8 mouse cellular contexts compared by ENCODE assay signal in the genomic region with DNA sequence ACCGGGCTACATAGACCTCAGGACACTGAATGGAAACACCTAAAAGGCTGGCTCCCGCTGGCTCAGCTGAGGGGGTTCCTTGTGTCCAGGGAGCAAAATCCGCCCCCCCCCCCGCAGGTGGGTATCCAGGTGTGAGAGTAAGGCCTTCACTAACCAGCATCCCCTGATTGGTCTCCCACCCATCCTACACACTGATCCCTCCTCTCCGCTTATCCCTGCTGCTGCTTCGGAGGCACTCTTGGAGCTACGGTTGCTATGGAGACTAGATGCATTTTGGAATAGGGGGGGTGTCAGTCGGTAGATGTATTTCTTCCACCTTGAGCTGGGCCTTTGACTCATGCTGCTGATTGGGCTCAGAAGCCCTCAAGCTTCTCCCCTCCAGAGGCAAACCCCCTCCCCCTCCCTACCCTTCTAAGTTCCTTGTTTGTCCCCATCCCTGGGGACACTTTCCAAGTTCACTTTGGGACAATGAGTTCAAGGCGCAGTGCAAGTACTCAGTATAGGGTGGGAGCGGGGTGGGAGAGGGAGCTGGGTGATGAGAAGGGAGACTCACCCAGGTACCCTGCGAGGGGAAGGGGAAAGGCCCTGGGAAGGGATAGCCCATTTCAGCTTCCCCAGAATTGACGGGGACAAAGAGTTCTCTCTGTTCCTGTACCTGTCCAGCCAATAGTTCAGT. TPM values are rescaled to one million over a fixed set of nuclear protein-coding genes. Genes with fewer than 3 reads are reported as not detected.
DNase-seq lines count a peak whose midpoint lies in the region; ATAC-seq and TF ChIP-seq lines count a peak whose summit lies in the region.
"Had no signal": no experiment of that assay in that cellular context is flagged by ENCODE, and none has a peak within 500 bp of the region (broad histone marks: within the 10 kb centered on the region; RNA-seq: fewer than 3 reads in every experiment).

No protein-coding gene starts in this region.

- H3K27me3 ChIP-seq in neural tube, embryonic 11.5 days (ENCODE audit: control insufficient read depth, insufficient read depth, low read length): peaks cover 55% of the 10 kb centered on the region
- peaks cover 80% of the 10 kb centered on the region for H3K27me3 ChIP-seq in heart, postnatal 0 days (ENCODE audit: control insufficient read depth, insufficient read depth, low read length)
- peaks cover 21% of the 10 kb centered on the region; the same call in 1 of the 2 replicates for H3K27me3 ChIP-seq in liver, postnatal 0 days (ENCODE audit: insufficient read depth, low read length)
- peaks cover 5% of the 10 kb centered on the region for H3K27me3 ChIP-seq in stomach, postnatal 0 days (ENCODE audit: control insufficient read depth, insufficient read depth, low read length)

- WGBS in neural tube, embryonic 11.5 days: 5% methylated on average over 11 of the region's 12 CpGs
- 9% methylated on average over 12 of the region's 12 CpGs for WGBS in heart, postnatal 0 days
- 43% methylated on average over 12 of the region's 12 CpGs for WGBS in liver, postnatal 0 days (ENCODE audit: insufficient replicate concordance)
- 3% methylated on average over 12 of the region's 12 CpGs for WGBS in stomach, postnatal 0 days

- peak overlapping the region; percentile 66 for H3K4me3 ChIP-seq in neural tube, embryonic 11.5 days (ENCODE audit: low read depth, low read length)
- H3K4me3 ChIP-seq in heart, postnatal 0 days (ENCODE audit: low read depth, low read length): peak overlapping the region; percentile 45; the same call in 1 of the 2 replicates
- peak overlapping the region; percentile 36; the same call in 1 of the 2 replicates for H3K4me3 ChIP-seq in liver, postnatal 0 days (ENCODE audit: low read depth, low read length)
- H3K4me3 ChIP-seq in stomach, postnatal 0 days (ENCODE audit: low read depth, low read length): no peak overlapping the region; the same call in 1 of the 2 replicates

- no peak for TF ChIP-seq CTCF in heart, postnatal 0 days (IDR thresholded peaks at IDR 0.05; ENCODE audit: low read depth)
- TF ChIP-seq CTCF in liver, postnatal 0 days (IDR thresholded peaks at IDR 0.05; ENCODE audit: low read depth): no peak
- TF ChIP-seq CTCF in stomach, postnatal 0 days (IDR thresholded peaks at IDR 0.05; ENCODE audit: low read depth): no peak

- TF ChIP-seq EP300 in heart, postnatal 0 days (IDR thresholded peaks at IDR 0.05; ENCODE audit: low read depth): no peak
- TF ChIP-seq EP300 in liver, postnatal 0 days (IDR thresholded peaks at IDR 0.05; ENCODE audit: low read depth): no peak
- no peak for TF ChIP-seq EP300 in stomach, postnatal 0 days (optimal IDR thresholded peaks at IDR 0.05)

- peak; percentile 29; the same call in 1 of the 2 replicates for ATAC-seq in neural tube, embryonic 11.5 days (ENCODE audit: insufficient read depth, low FRiP score, low TSS enrichment)
- no peak for ATAC-seq in heart, postnatal 0 days (ENCODE audit: insufficient read depth, low read depth)
- no peak for ATAC-seq in liver, postnatal 0 days
- no peak for ATAC-seq in stomach, postnatal 0 days (ENCODE audit: low FRiP score, low TSS enrichment)

- H3K4me2 ChIP-seq in neural tube, embryonic 11.5 days (ENCODE audit: low read depth): peak overlapping the region; percentile 100
- H3K4me2 ChIP-seq in heart, postnatal 0 days (ENCODE audit: low read depth, low read length): no peak overlapping the region; the same call in 1 of the 2 replicates
- H3K4me2 ChIP-seq in liver, postnatal 0 days (ENCODE audit: low read depth, low read length): peak overlapping the region; percentile 69
- peak overlapping the region; percentile 70 for H3K4me2 ChIP-seq in stomach, postnatal 0 days (replicated peaks; ENCODE audit: low read depth)

- DNase-seq in neural tube, embryonic 11.5 days (ENCODE audit: low spot score): peak; percentile 13
- DNase-seq in neural tube, embryonic 10.5 days (ENCODE audit: extremely low spot score, low spot score): no peak
- no peak for DNase-seq in heart, postnatal 0 days (ENCODE audit: low spot score)
- DNase-seq in liver, postnatal 0 days: no peak
- DNase-seq in stomach, postnatal 0 days (ENCODE audit: low spot score): no peak
- no peak for DNase-seq in testis, postnatal 14 days (ENCODE audit: low spot score)
- no peak for DNase-seq in lung, adult 18-20 months

- H3K36me3 ChIP-seq in neural tube, embryonic 11.5 days (ENCODE audit: control insufficient read depth, insufficient read depth, low read length): no peaks in the 10 kb centered on the region
- H3K36me3 ChIP-seq in heart, postnatal 0 days (replicated peaks; ENCODE audit: control insufficient read depth, insufficient read depth, low read length): no peaks in the 10 kb centered on the region
- no peaks in the 10 kb centered on the region for H3K36me3 ChIP-seq in liver, postnatal 0 days (replicated peaks; ENCODE audit: insufficient read depth, low read length)
- H3K36me3 ChIP-seq in stomach, postnatal 0 days (ENCODE audit: control insufficient read depth, insufficient read depth, low read length): no peaks in the 10 kb centered on the region

- H3K4me1 ChIP-seq in neural tube, embryonic 11.5 days (ENCODE audit: control insufficient read depth, insufficient read depth, low read length): peaks cover 26% of the 10 kb centered on the region
- no peaks in the 10 kb centered on the region for H3K4me1 ChIP-seq in heart, postnatal 0 days (ENCODE audit: control insufficient read depth, insufficient read depth)
- H3K4me1 ChIP-seq in liver, postnatal 0 days (ENCODE audit: insufficient read depth): peaks cover 37% of the 10 kb centered on the region
- H3K4me1 ChIP-seq in stomach, postnatal 0 days (replicated peaks; ENCODE audit: control insufficient read depth, insufficient read depth): no peaks in the 10 kb centered on the region; the same call in 1 of the 2 replicates

- H3K9ac ChIP-seq in neural tube, embryonic 11.5 days (ENCODE audit: low read length): no peak overlapping the region
- no peak overlapping the region for H3K9ac ChIP-seq in heart, postnatal 0 days (replicated peaks; ENCODE audit: low read depth, low read length)
- no peak overlapping the region for H3K9ac ChIP-seq in liver, postnatal 0 days (replicated peaks)
- H3K9ac ChIP-seq in stomach, postnatal 0 days (ENCODE audit: low read length): no peak overlapping the region
- H3K9ac ChIP-seq: liver, embryonic 14.5 days had no signal

- H3K9me3 ChIP-seq in neural tube, embryonic 11.5 days (ENCODE audit: control insufficient read depth, low read length): no peaks in the 10 kb centered on the region
- H3K9me3 ChIP-seq in heart, postnatal 0 days (replicated peaks; ENCODE audit: control insufficient read depth, low read length): no peaks in the 10 kb centered on the region
- H3K9me3 ChIP-seq in liver, postnatal 0 days (ENCODE audit: low read length): no peaks in the 10 kb centered on the region
- H3K9me3 ChIP-seq in stomach, postnatal 0 days (ENCODE audit: control insufficient read depth, low read length): no peaks in the 10 kb centered on the region

- H3K27ac ChIP-seq in neural tube, embryonic 11.5 days (ENCODE audit: low read depth, low read length): no peak overlapping the region
- H3K27ac ChIP-seq in heart, postnatal 0 days (ENCODE audit: low read depth): no peak overlapping the region
- no peak overlapping the region for H3K27ac ChIP-seq in liver, postnatal 0 days (ENCODE audit: low read depth)
- no peak overlapping the region for H3K27ac ChIP-seq in stomach, postnatal 0 days (replicated peaks)
- H3K27ac ChIP-seq: liver, embryonic 14.5 days had no signal

RNA-seq across cellular contexts. Expression of a gene that starts 3.1 kb away (rescaled TPM):
- 0.94 and 1.4 TPM in 2 replicates for polyA plus RNA-seq in neural tube, embryonic 11.5 days (2014; fragmentation: Nextera tagmentation; extraction: Ambion mirVana)
- 1.4 and 1.7 TPM in 2 replicates for total RNA-seq in heart, postnatal 0 days (2014; rRNA removed; ENCODE audit: low replicate concordance)
- polyA plus RNA-seq in heart, postnatal 0 days (2015; fragmentation: Nextera tagmentation; extraction: Ambion mirVana): 0.15 and 0.29 TPM in 2 replicates
- polyA plus RNA-seq in liver, postnatal 0 days (2015; fragmentation: Nextera tagmentation; extraction: Ambion mirVana): 0.33 and 0.88 TPM in 2 replicates
- 0.04 and 0.08 TPM in 2 replicates for polyA plus RNA-seq in stomach, postnatal 0 days (2015; fragmentation: Nextera tagmentation; extraction: Ambion mirVana)

RNA-seq across cellular contexts. Expression of a gene that starts 8.1 kb away (rescaled TPM):
- 96.5 and 99.9 TPM in 2 replicates for polyA plus RNA-seq in neural tube, embryonic 11.5 days (2014; fragmentation: Nextera tagmentation; extraction: Ambion mirVana)
- total RNA-seq in heart, postnatal 0 days (2014; rRNA removed; ENCODE audit: low replicate concordance): 104 and 117 TPM in 2 replicates
- 73.5 and 79.9 TPM in 2 replicates for polyA plus RNA-seq in heart, postnatal 0 days (2015; fragmentation: Nextera tagmentation; extraction: Ambion mirVana)
- 224 and 230 TPM in 2 replicates for polyA plus RNA-seq in liver, postnatal 0 days (2015; fragmentation: Nextera tagmentation; extraction: Ambion mirVana)
- 82.8 and 87.7 TPM in 2 replicates for polyA plus RNA-seq in stomach, postnatal 0 days (2015; fragmentation: Nextera tagmentation; extraction: Ambion mirVana)

RNA-seq across cellular contexts. Expression of a gene that starts 14.8 kb away (rescaled TPM):
- 2,636 and 2,694 TPM in 2 replicates for polyA plus RNA-seq in neural tube, embryonic 11.5 days (2014; fragmentation: Nextera tagmentation; extraction: Ambion mirVana)
- 457 and 539 TPM in 2 replicates for total RNA-seq in heart, postnatal 0 days (2014; rRNA removed; ENCODE audit: low replicate concordance)
- polyA plus RNA-seq in heart, postnatal 0 days (2015; fragmentation: Nextera tagmentation; extraction: Ambion mirVana): 382 and 392 TPM in 2 replicates
- 209 and 225 TPM in 2 replicates for polyA plus RNA-seq in liver, postnatal 0 days (2015; fragmentation: Nextera tagmentation; extraction: Ambion mirVana)
- 469 and 472 TPM in 2 replicates for polyA plus RNA-seq in stomach, postnatal 0 days (2015; fragmentation: Nextera tagmentation; extraction: Ambion mirVana)

RNA-seq across cellular contexts. Expression of a gene that starts 18.2 kb away (rescaled TPM):
- 4.3 and 4.7 TPM in 2 replicates for polyA plus RNA-seq in neural tube, embryonic 11.5 days (2014; fragmentation: Nextera tagmentation; extraction: Ambion mirVana)
- 0.65 and 1.0 TPM in 2 replicates for total RNA-seq in heart, postnatal 0 days (2014; rRNA removed; ENCODE audit: low replicate concordance)
- 0.14 TPM in 2 replicates for polyA plus RNA-seq in heart, postnatal 0 days (2015; fragmentation: Nextera tagmentation; extraction: Ambion mirVana)
- 0.04 and 0.06 TPM in 2 replicates for polyA plus RNA-seq in liver, postnatal 0 days (2015; fragmentation: Nextera tagmentation; extraction: Ambion mirVana)
- 0.75 and 0.81 TPM in 2 replicates for polyA plus RNA-seq in stomach, postnatal 0 days (2015; fragmentation: Nextera tagmentation; extraction: Ambion mirVana)

RNA-seq across cellular contexts. Expression of a gene that starts 30.1 kb away (rescaled TPM):
- polyA plus RNA-seq in neural tube, embryonic 11.5 days (2014; fragmentation: Nextera tagmentation; extraction: Ambion mirVana): 0.09 and 0.14 TPM in 2 replicates
- not detected in 2 replicates for total RNA-seq in heart, postnatal 0 days (2014; rRNA removed; ENCODE audit: low replicate concordance)
- 0.04 and 0.08 TPM in 2 replicates for polyA plus RNA-seq in heart, postnatal 0 days (2015; fragmentation: Nextera tagmentation; extraction: Ambion mirVana)
- not detected in 2 replicates for polyA plus RNA-seq in liver, postnatal 0 days (2015; fragmentation: Nextera tagmentation; extraction: Ambion mirVana)
- polyA plus RNA-seq in stomach, postnatal 0 days (2015; fragmentation: Nextera tagmentation; extraction: Ambion mirVana): 0.13 TPM in 1 of 2 replicates, not detected in the other
